Mouse (Mus musculus): ENCODE measurements around the gene Pex16.

- TF ChIP-seq CTCF (IDR thresholded peaks at IDR 0.05; ENCODE audit: control insufficient read depth, insufficient read depth, insufficient read length) (no peak), MYOG (IDR thresholded peaks at IDR 0.05; ENCODE audit: control insufficient read depth, extremely low read depth, insufficient read length) (no peak), USF1 (IDR thresholded peaks at IDR 0.05; ENCODE audit: low read depth) (no peak), MAX (IDR thresholded peaks at IDR 0.05) (no peak), CEBPB (IDR thresholded peaks at IDR 0.05; ENCODE audit: low read depth) (no peak)
Measured at GRCm38 (mm10) chr2:92386821-92387570, 12.5 kb downstream of the Pex16 start.

All from C2C12 (cell line).